Mouse (Mus musculus) midbrain, embryonic 10.5 days (tissue): ENCODE results near the gene Gcnt1. TPM values are rescaled to one million over a fixed set of nuclear protein-coding genes. Genes with fewer than 3 reads are reported as not detected.

Experiments
- DNase-seq: peaks from one replicate; pipeline ENCODE4 v3.0.0-alpha.2; 2017; ENCODE audit warnings: low spot score
- H3K27ac ChIP-seq: fragments of 300-500 bp; sonication (generic); replicated peaks from 2 replicates; pipeline ENCODE4 v1.5.1; 2016; ENCODE audit warnings: mild to moderate bottlenecking
- H3K27me3 ChIP-seq: fragments of 300-500 bp; sonication (generic); 2 replicates; pipeline ENCODE4 v1.6.1; 2016; ENCODE audit warnings: low read depth, mild to moderate bottlenecking; ENCODE audit not compliant: poor library complexity, severe bottlenecking
- H3K36me3 ChIP-seq: fragments of 300-500 bp; sonication (generic); 2 replicates; pipeline ENCODE4 v1.6.1; 2016; ENCODE audit warnings: mild to moderate bottlenecking, moderate library complexity
- H3K4me1 ChIP-seq: fragments of 300-500 bp; sonication (generic); 2 replicates; pipeline ENCODE4 v1.6.1; 2016
- H3K4me3 ChIP-seq: fragments of 300-500 bp; sonication (generic); 2 replicates; pipeline ENCODE4 v1.5.1; 2016; ENCODE audit warnings: mild to moderate bottlenecking, moderate library complexity
- H3K9me3 ChIP-seq: fragments of 300-500 bp; sonication (generic); replicated peaks from 2 replicates; pipeline ENCODE4 v1.6.1; 2016; ENCODE audit warnings: mild to moderate bottlenecking
- WGBS: fragments of 180-500 bp; shearing (Covaris S2); methylation state at CpG from one replicate; pipeline ENCODE4 v1.1.7; 2016; 5-methylcytosine and 5-hydroxymethylcytosine counted together
- polyA plus RNA-seq: library from polyadenylated mRNA; unstranded; fragments of >200 nt; fragmentation: Nextera tagmentation; extraction: Ambion mirVana; gene quantifications from 2 replicates; pipeline ENCODE4 v1.2.1, GENCODE M21; 2016

The Gcnt1 gene
- polyA plus RNA-seq, 1 experiment from 2014 or later, result 2.0 TPM

- H3K4me1 ChIP-seq, result peaks cover 11% of the 10 kb centered on the region
- H3K27me3 ChIP-seq, result no peaks in the 10 kb centered on the region
- H3K4me3 ChIP-seq, result no peak overlapping the region
- WGBS, result 66% methylated on average over 7 of the region's 7 CpGs
- H3K9me3 ChIP-seq, result no peaks in the 10 kb centered on the region
- DNase-seq, result no peak
- no peaks in the 10 kb centered on the region for H3K36me3 ChIP-seq
- H3K27ac ChIP-seq, result no peak overlapping the region
Observed at GRCm38 (mm10) chr19:17337057-17337679, 35.5 kb downstream of the Gcnt1 start.

GRCm38 (mm10) chr19:17336646-17337045 is 36.0 kb downstream of the Gcnt1 start:
- H3K27ac ChIP-seq, result no peak overlapping the region
- no peaks in the 10 kb centered on the region for H3K27me3 ChIP-seq
- H3K9me3 ChIP-seq, result no peaks in the 10 kb centered on the region
- peaks cover 11% of the 10 kb centered on the region for H3K4me1 ChIP-seq
- H3K4me3 ChIP-seq, result no peak overlapping the region
- no peak for DNase-seq
- WGBS, result 65% methylated on average over 7 of the region's 7 CpGs
- H3K36me3 ChIP-seq, result no peaks in the 10 kb centered on the region

- Histone ChIP-seq H3K27ac (no peak overlapping the region), H3K36me3 (no peaks in the 10 kb centered on the region), H3K9me3 (no peaks in the 10 kb centered on the region), H3K4me1 (peaks cover 11% of the 10 kb centered on the region), H3K4me3 (no peak overlapping the region), H3K27me3 (no peaks in the 10 kb centered on the region)
- no peak for DNase-seq
- WGBS, result 92% methylated on average over 12 of the region's 12 CpGs
Observed at GRCm38 (mm10) chr19:17334644-17335333, 37.9 kb downstream of the Gcnt1 start.

GRCm38 (mm10) chr19:17333043-17333442 is 39.6 kb downstream of the Gcnt1 start:
- WGBS, result 79% methylated on average over 7 of the region's 7 CpGs
- H3K36me3 ChIP-seq, result no peaks in the 10 kb centered on the region
- H3K9me3 ChIP-seq, result no peaks in the 10 kb centered on the region
- peaks cover 11% of the 10 kb centered on the region for H3K4me1 ChIP-seq
- H3K27me3 ChIP-seq, result no peaks in the 10 kb centered on the region
- no peak for DNase-seq
- H3K27ac ChIP-seq, result no peak overlapping the region
- H3K4me3 ChIP-seq, result no peak overlapping the region

- DNase-seq, result no peak
- Histone ChIP-seq H3K9me3 (no peaks in the 10 kb centered on the region), H3K4me3 (no peak overlapping the region), H3K27ac (no peak overlapping the region), H3K4me1 (0 out of 2 replicates have a peak, but pooled peaks cover 5% of the 10 kb centered on the region), H3K27me3 (no peaks in the 10 kb centered on the region), H3K36me3 (no peaks in the 10 kb centered on the region)
- 93% methylated on average over 10 of the region's 10 CpGs for WGBS
Observed at GRCm38 (mm10) chr19:17328916-17329315, 43.7 kb downstream of the Gcnt1 start.

GRCm38 (mm10) chr19:17327881-17328404 is 44.7 kb downstream of the Gcnt1 start:
- WGBS, result 93% methylated on average over 6 of the region's 6 CpGs
- DNase-seq, result no peak
- Histone ChIP-seq H3K27ac (no peak overlapping the region), H3K9me3 (no peaks in the 10 kb centered on the region), H3K36me3 (no peaks in the 10 kb centered on the region), H3K27me3 (no peaks in the 10 kb centered on the region), H3K4me1 (no peaks in the 10 kb centered on the region), H3K4me3 (no peak overlapping the region)

- H3K4me1 ChIP-seq, result no peaks in the 10 kb centered on the region
- 86% methylated on average over 5 of the region's 5 CpGs for WGBS
- H3K9me3 ChIP-seq, result no peaks in the 10 kb centered on the region
- no peak for DNase-seq
- no peak overlapping the region; the same call in 1 of the 2 replicates for H3K27ac ChIP-seq
- H3K27me3 ChIP-seq, result no peaks in the 10 kb centered on the region
- no peak overlapping the region for H3K4me3 ChIP-seq
- H3K36me3 ChIP-seq, result no peaks in the 10 kb centered on the region
Observed at GRCm38 (mm10) chr19:17323689-17324241, 48.9 kb downstream of the Gcnt1 start.

GRCm38 (mm10) chr19:17323006-17323688 is 49.5 kb downstream of the Gcnt1 start:
- H3K4me1 ChIP-seq, result no peaks in the 10 kb centered on the region
- WGBS, result 90% methylated on average over 11 of the region's 11 CpGs
- no peaks in the 10 kb centered on the region for H3K36me3 ChIP-seq
- no peak overlapping the region for H3K27ac ChIP-seq
- H3K4me3 ChIP-seq, result no peak overlapping the region
- no peaks in the 10 kb centered on the region for H3K9me3 ChIP-seq
- no peaks in the 10 kb centered on the region for H3K27me3 ChIP-seq
- DNase-seq, result no peak

- WGBS, result 90% methylated on average over 4 of the region's 4 CpGs
- H3K36me3 ChIP-seq, result no peaks in the 10 kb centered on the region
Observed at GRCm38 (mm10) chr19:17319770-17320169, 52.9 kb downstream of the Gcnt1 start.

GRCm38 (mm10) chr19:17318733-17319132 is 53.9 kb downstream of the Gcnt1 start:
- H3K9me3 ChIP-seq, result no peaks in the 10 kb centered on the region
- no peak overlapping the region for H3K27ac ChIP-seq
- no peak for DNase-seq
- no peaks in the 10 kb centered on the region for H3K36me3 ChIP-seq
- H3K4me1 ChIP-seq, result no peaks in the 10 kb centered on the region
- H3K4me3 ChIP-seq, result no peak overlapping the region
- no peaks in the 10 kb centered on the region for H3K27me3 ChIP-seq
- 62% methylated on average over 3 of the region's 3 CpGs for WGBS

More at GRCm38 (mm10) chr19:17319770-17320169, 52.9 kb downstream of the Gcnt1 start:
- Histone ChIP-seq H3K9me3 (no peaks in the 10 kb centered on the region), H3K27me3 (no peaks in the 10 kb centered on the region), H3K4me3 (no peak overlapping the region), H3K27ac (no peak overlapping the region), H3K4me1 (no peaks in the 10 kb centered on the region)
- no peak for DNase-seq

- Histone ChIP-seq H3K36me3 (no peaks in the 10 kb centered on the region), H3K4me3 (no peak overlapping the region), H3K27me3 (no peaks in the 10 kb centered on the region), H3K4me1 (no peaks in the 10 kb centered on the region), H3K27ac (no peak overlapping the region), H3K9me3 (no peaks in the 10 kb centered on the region)
- DNase-seq, result no peak
- WGBS, result 95% methylated on average over 2 of the region's 2 CpGs
Observed at GRCm38 (mm10) chr19:17316311-17317003, 56.2 kb downstream of the Gcnt1 start.

- no peak for DNase-seq
- Histone ChIP-seq H3K27me3 (no peaks in the 10 kb centered on the region), H3K4me1 (no peaks in the 10 kb centered on the region), H3K36me3 (no peaks in the 10 kb centered on the region), H3K9me3 (no peaks in the 10 kb centered on the region), H3K4me3 (no peak overlapping the region), H3K27ac (no peak overlapping the region)
- 85% methylated on average over 2 of the region's 2 CpGs for WGBS
Observed at GRCm38 (mm10) chr19:17314451-17314850, 58.2 kb downstream of the Gcnt1 start.
